Mouse (Mus musculus) stomach, postnatal 0 days (tissue): ENCODE data around the gene Slc35f1. TPM values are rescaled to one million over a fixed set of nuclear protein-coding genes. Genes with fewer than 3 reads are reported as not detected.
A peak's percentile ranks its signal among the peaks of the same experiment; 100 is the strongest.

Source experiments
- ATAC-seq: fragments of 200-750 bp; cut with Nextera tagmentation; 2 replicates; pipeline ENCODE4 v1.8.0; 2017; ENCODE audit not compliant: low FRiP score, low TSS enrichment
- DNase-seq: peaks from one replicate; pipeline ENCODE4 v3.0.0-alpha.2; 2016; ENCODE audit warnings: low spot score
- H3K27ac ChIP-seq: fragments of 300-500 bp; sonication (generic); replicated peaks from 2 replicates; pipeline ENCODE4 v1.5.1; 2014; ENCODE audit warnings: mild to moderate bottlenecking, control low read depth
- H3K27me3 ChIP-seq: fragments of 300-500 bp; sonication (generic); 2 replicates; pipeline ENCODE4 v1.6.1; 2014; ENCODE audit warnings: low read length; ENCODE audit not compliant: control insufficient read depth, insufficient read depth
- H3K36me3 ChIP-seq: fragments of 300-500 bp; sonication (generic); 2 replicates; pipeline ENCODE4 v1.6.1; 2014; ENCODE audit warnings: low read length, mixed read lengths; ENCODE audit not compliant: control insufficient read depth, insufficient read depth
- H3K4me1 ChIP-seq: fragments of 300-500 bp; sonication (generic); replicated peaks from 2 replicates; pipeline ENCODE4 v1.6.1; 2014; ENCODE audit warnings: antibody characterized with exemption; ENCODE audit not compliant: control insufficient read depth, insufficient read depth
- H3K4me2 ChIP-seq: fragments of 300-500 bp; sonication (generic); replicated peaks from 2 replicates; pipeline ENCODE4 v1.6.1; 2014; ENCODE audit warnings: low read depth, mild to moderate bottlenecking, control low read depth, moderate library complexity
- H3K4me3 ChIP-seq: fragments of 300-500 bp; sonication (generic); 2 replicates; pipeline ENCODE4 v1.5.1; 2014; ENCODE audit warnings: low read depth, low read length, control low read depth
- H3K9ac ChIP-seq: fragments of 300-500 bp; sonication (generic); 2 replicates; pipeline ENCODE4 v1.6.1; 2014; ENCODE audit warnings: mild to moderate bottlenecking, low read length, control low read depth, mixed read lengths
- H3K9me3 ChIP-seq: fragments of 300-500 bp; sonication (generic); 2 replicates; pipeline ENCODE4 v1.6.1; 2016; ENCODE audit warnings: low read length; ENCODE audit not compliant: control insufficient read depth
- CTCF ChIP-seq: IDR thresholded peaks from 2 replicates; pipeline ENCODE4 v1.5.1; 2016; ENCODE audit warnings: antibody characterized with exemption, low read depth, mild to moderate bottlenecking, moderate library complexity
- EP300 ChIP-seq: optimal IDR thresholded peaks from 2 replicates; pipeline ENCODE3; 2016; ENCODE audit warnings: antibody characterized with exemption
- WGBS: fragments of 180-500 bp; shearing (Covaris S2); extraction: QIAGEN DNeasy Blood & Tissue Kit; methylation state at CpG from one replicate; pipeline ENCODE4 v1.1.7; 2014; 5-methylcytosine and 5-hydroxymethylcytosine counted together
- polyA plus RNA-seq: library from polyadenylated mRNA; unstranded; fragments of >200 nt; fragmentation: Nextera tagmentation; extraction: Ambion mirVana; gene quantifications from 2 replicates; pipeline ENCODE4 v1.2.1, GENCODE M21; 2015

Gene Slc35f1
- polyA plus RNA-seq, 1 experiment from 2014 or later: 0.99 TPM

DNA sequence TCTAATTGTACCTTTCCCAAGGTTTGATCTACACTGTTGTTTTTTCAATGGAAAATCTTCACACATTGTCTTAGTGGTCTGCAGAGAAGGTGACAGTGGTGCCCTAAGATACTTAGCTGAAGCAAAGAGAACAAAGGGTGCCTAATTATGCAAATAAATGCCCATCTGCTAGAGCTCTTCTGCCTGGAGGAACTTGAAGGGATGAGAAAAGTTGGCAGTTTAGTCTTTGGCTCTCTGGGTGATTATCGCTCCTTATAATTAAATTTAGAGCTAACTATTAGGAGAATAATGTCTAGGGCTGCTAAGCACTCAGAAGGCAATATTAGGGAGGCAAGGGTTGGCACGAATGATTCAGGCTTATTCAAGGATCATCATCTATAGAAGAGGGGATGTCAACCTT is 306.6 kb downstream of the Slc35f1 start:
- H3K9me3 ChIP-seq: no peaks in the 10 kb centered on the region
- H3K36me3 ChIP-seq: no peaks in the 10 kb centered on the region
- no peak overlapping the region for H3K4me3 ChIP-seq
- H3K27me3 ChIP-seq: no peaks in the 10 kb centered on the region
- H3K4me1 ChIP-seq: no peaks in the 10 kb centered on the region
- no peak overlapping the region for H3K4me2 ChIP-seq
- TF ChIP-seq EP300 (no peak), CTCF (no peak)
- no peak overlapping the region for H3K9ac ChIP-seq
- ATAC-seq (no peak), DNase-seq (no peak)
- H3K27ac ChIP-seq: no peak overlapping the region
- 71% methylated on average over 2 of the region's 2 CpGs for WGBS

DNA sequence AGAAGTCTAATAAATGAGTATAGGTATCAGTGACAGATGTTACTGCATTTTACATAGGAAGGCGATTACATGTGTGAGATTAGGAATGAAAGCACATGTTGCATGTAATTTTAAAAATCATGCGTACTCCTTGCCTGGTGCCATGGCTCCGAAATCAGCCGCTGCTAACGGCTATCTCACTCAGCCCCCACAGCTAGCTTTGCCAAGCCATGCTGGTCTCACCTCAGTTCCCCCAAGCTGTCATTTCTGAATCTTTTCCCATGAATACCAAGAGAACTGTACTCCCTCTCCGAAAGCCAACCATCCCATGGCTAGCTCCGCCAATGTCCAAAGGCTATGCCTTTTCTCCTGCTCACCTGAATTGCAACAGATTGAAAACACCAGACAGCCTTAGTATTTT is 310.8 kb downstream of the Slc35f1 start:
- H3K27me3 ChIP-seq: no peaks in the 10 kb centered on the region
- H3K4me1 ChIP-seq: no peaks in the 10 kb centered on the region
- H3K36me3 ChIP-seq: no peaks in the 10 kb centered on the region
- no peaks in the 10 kb centered on the region for H3K9me3 ChIP-seq
- no peak overlapping the region for H3K9ac ChIP-seq
- H3K4me3 ChIP-seq: no peak overlapping the region
- ATAC-seq: no peak
- TF ChIP-seq CTCF: no peak
- TF ChIP-seq EP300: no peak
- no peak overlapping the region for H3K4me2 ChIP-seq
- DNase-seq: no peak
- H3K27ac ChIP-seq: no peak overlapping the region
- WGBS: 93% methylated on average over 7 of the region's 7 CpGs

DNA sequence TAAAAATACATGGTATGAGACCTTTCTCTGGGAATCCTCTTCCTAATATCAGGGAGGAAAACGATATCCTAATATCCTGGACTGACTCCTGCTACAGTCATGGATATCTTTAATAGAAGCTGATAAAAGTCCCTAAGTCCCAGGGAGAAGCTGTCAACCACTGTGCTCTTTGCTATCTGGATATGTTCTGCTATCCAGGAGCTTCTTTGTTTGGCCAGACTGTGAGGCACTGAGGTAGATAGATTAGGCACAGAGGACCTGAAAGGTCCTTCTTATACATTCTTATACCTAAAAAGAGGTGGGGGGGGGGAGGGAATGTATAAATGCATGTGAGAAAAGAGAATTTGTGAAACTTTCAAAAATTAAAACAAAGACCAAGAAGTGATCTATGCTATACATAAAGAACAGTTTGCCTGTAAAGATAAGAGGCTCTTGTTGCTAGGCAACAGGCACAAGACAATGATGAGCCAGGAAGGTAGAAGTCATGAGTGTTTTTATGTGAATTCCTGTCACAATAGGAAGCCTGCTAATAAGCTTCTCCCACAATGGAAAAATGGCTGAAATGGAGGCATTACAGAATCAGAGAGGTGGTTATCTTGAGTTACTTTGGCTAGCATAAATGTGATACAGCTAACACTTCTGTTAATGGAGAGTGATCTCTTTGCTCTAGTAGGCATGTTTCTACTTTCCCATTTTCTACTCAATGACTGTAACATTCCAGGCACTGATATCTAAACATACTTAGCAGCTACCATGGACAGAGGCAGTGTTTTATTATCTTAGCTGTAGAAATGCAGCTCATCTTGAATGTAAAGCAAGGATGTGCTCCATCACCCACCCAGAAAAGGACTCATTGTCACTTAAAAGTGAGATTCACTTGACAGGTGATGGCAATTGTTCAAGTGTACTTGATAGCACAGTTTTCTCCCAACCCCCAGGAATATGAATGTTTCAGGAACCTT is 316.2 kb downstream of the Slc35f1 start:
- WGBS: 77% methylated on average over 1 of the region's 1 CpGs
- Histone ChIP-seq H3K4me3 (no peak overlapping the region), H3K9me3 (no peaks in the 10 kb centered on the region), H3K4me1 (no peaks in the 10 kb centered on the region), H3K27me3 (no peaks in the 10 kb centered on the region), H3K9ac (no peak overlapping the region), H3K27ac (no peak overlapping the region), H3K4me2 (no peak overlapping the region), H3K36me3 (no peaks in the 10 kb centered on the region)
- DNase-seq (no peak), ATAC-seq (no peak)
- TF ChIP-seq CTCF (no peak), EP300 (no peak)

- WGBS: 44% methylated on average over 5 of the region's 5 CpGs
- Histone ChIP-seq H3K36me3 (no peaks in the 10 kb centered on the region), H3K9ac (no peak overlapping the region), H3K27me3 (no peaks in the 10 kb centered on the region), H3K4me2 (no peak overlapping the region), H3K27ac (no peak overlapping the region), H3K4me3 (no peak overlapping the region), H3K4me1 (no peaks in the 10 kb centered on the region), H3K9me3 (no peaks in the 10 kb centered on the region)
- no peak for TF ChIP-seq EP300
- no peak for TF ChIP-seq CTCF
- no peak for ATAC-seq
- no peak for DNase-seq
Observed at GRCm38 (mm10) chr10:53013878-53014277, 323.5 kb downstream of the Slc35f1 start.

DNA sequence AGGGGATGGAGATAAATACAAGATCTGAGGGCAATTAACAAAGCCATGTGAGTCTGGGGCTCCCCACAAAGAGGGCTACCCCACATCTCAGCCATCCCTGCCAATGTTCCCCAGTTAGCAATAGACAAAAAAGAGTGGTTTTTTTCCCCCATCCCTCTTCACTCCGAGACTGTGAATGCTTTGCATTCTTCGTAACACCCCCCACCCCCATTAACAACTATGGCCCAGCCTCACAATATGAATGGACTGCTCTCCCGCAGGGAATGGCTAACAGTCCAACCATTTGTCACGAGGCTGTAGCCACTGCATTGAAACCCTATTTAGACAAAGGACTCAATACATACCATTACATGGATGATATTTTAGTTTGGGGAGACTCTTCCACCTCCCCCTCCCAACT is 338.1 kb downstream of the Slc35f1 start:
- no peak overlapping the region for H3K9ac ChIP-seq
- WGBS: 50% methylated on average over 4 of the region's 4 CpGs
- H3K9me3 ChIP-seq: no peaks in the 10 kb centered on the region
- H3K27ac ChIP-seq: no peak overlapping the region
- H3K4me2 ChIP-seq: no peak overlapping the region
- DNase-seq (no peak), ATAC-seq (no peak)
- no peak for TF ChIP-seq CTCF
- TF ChIP-seq EP300: no peak
- no peak overlapping the region for H3K4me3 ChIP-seq
- no peaks in the 10 kb centered on the region for H3K4me1 ChIP-seq
- no peaks in the 10 kb centered on the region for H3K27me3 ChIP-seq
- no peaks in the 10 kb centered on the region for H3K36me3 ChIP-seq

DNA sequence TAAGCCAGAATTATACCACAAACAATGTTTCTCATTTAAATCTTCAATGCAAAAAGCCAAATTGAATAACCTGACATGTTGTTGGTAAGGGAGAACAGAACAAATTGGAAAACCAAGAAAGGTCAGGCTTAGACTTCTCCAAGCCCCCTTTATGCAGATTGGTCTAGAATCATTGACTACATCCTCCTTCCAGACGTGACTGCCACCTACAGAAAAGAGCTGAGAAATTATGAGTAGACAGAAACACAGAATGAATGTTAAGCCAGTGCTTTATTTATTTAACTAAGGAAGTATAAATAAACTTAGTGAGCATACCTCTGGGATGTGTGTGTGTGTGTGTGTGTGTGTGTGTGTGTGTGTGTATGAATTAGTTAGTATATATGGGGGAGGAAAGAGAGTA is 344.9 kb downstream of the Slc35f1 start:
- Histone ChIP-seq H3K27me3 (no peaks in the 10 kb centered on the region), H3K4me2 (no peak overlapping the region), H3K4me3 (no peak overlapping the region), H3K9me3 (no peaks in the 10 kb centered on the region), H3K9ac (no peak overlapping the region), H3K4me1 (no peaks in the 10 kb centered on the region), H3K36me3 (no peaks in the 10 kb centered on the region), H3K27ac (no peak overlapping the region)
- no peak for DNase-seq
- no peak for ATAC-seq
- 27% methylated on average over 1 of the region's 1 CpGs for WGBS
- no peak for TF ChIP-seq EP300
- peak; percentile 19; the same call in 1 of the 2 replicates for TF ChIP-seq CTCF
